In the genomic region with DNA sequence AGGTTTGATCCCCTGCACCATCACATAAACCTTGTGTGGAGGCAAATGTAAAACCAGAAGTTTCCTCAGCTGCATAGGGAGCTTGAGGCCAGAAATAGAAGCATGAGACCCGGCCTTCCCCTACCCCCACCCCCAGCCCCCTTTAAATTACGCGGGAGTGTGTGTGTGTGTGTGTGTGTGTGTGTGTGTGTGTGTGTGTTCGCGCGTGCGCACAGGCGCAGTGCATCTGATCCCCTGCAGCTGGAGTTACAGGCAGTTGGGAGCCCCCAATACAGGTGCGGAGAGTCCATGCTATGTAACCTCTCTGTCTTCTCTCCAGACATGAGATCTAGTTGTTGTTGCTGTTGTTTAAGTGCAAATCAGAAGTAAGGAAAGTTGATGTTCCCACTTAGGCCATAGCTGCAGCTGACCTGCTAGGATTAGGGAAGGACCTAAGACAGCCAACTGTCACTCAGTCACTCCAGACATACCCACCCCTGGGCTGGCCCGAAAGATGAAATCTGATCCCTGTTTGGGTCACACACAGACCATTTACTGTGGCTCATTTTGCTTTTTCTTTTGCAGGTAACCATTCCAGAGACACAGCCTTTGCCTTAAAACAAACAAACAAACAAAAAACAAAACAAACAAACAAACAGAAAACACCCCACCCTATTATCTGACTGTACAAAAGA, we compare ENCODE assay signal across 17 mouse cellular contexts. TPM values are rescaled to one million over a fixed set of nuclear protein-coding genes. Genes with fewer than 3 reads are reported as not detected.
DNase-seq lines count a peak whose midpoint lies in the region; ATAC-seq lines count a peak whose summit lies in the region.
"Had no signal": no experiment of that assay in that cellular context is flagged by ENCODE, and none has a peak within 500 bp of the region (broad histone marks: within the 10 kb centered on the region; RNA-seq: fewer than 3 reads in every experiment).

No protein-coding gene starts in this region.

- H3K4me1 ChIP-seq in heart, embryonic 14.5 days (ENCODE audit: control insufficient read depth in 2 of 2, insufficient read depth in 2 of 2, low read length in 2 of 2) = peaks cover 23 to 58% of the 10 kb centered on the region in 2 experiments
- H3K4me1 ChIP-seq in embryonic facial prominence, embryonic 10.5 days = peaks cover 63% of the 10 kb centered on the region
- H3K4me1 ChIP-seq in embryonic facial prominence, embryonic 13.5 days = peaks cover 62% of the 10 kb centered on the region

- no peak for DNase-seq in heart, postnatal 14 days
- peak; percentile 37 for DNase-seq in embryonic facial prominence, embryonic 10.5 days (ENCODE audit: low spot score)
- DNase-seq in thymus, postnatal 0 days (ENCODE audit: low spot score) = peak; percentile 68
- DNase-seq in layer of hippocampus, adult 11-12 months (ENCODE audit: low spot score) = no peak
- DNase-seq in urinary bladder, adult 18-20 months (ENCODE audit: low spot score in 2 of 2) = no peak
- DNase-seq: adrenal gland, adult 2 months; cerebellum, adult 18-20 months; kidney, postnatal 14 days; layer of hippocampus, adult 9-11 months; liver, embryonic 13.5 days; retina, postnatal 1 day had no signal

- H3K36me3 ChIP-seq in heart, embryonic 14.5 days (ENCODE audit: control insufficient read depth, insufficient read depth, low read length) = 0 out of 2 replicates have a peak, but pooled peaks cover 10% of the 10 kb centered on the region
- no peaks in the 10 kb centered on the region for H3K36me3 ChIP-seq in embryonic facial prominence, embryonic 10.5 days (replicated peaks)
- no peaks in the 10 kb centered on the region for H3K36me3 ChIP-seq in embryonic facial prominence, embryonic 13.5 days
- H3K36me3 ChIP-seq: neural tube, embryonic 15.5 days; stomach, embryonic 15.5 days had no signal

- H3K9me3 ChIP-seq in heart, embryonic 14.5 days (ENCODE audit: control insufficient read depth, low read length) = no peaks in the 10 kb centered on the region
- H3K9me3 ChIP-seq in embryonic facial prominence, embryonic 10.5 days = no peaks in the 10 kb centered on the region
- H3K9me3 ChIP-seq in embryonic facial prominence, embryonic 13.5 days = no peaks in the 10 kb centered on the region
- H3K9me3 ChIP-seq: G1E; liver, embryonic 13.5 days; neural tube, embryonic 15.5 days; stomach, embryonic 15.5 days had no signal

- H3K4me2 ChIP-seq in heart, embryonic 14.5 days (ENCODE audit: low read length) = peak overlapping the region; percentile 39
- peak overlapping the region; percentile 30; the same call in 1 of the 2 replicates for H3K4me2 ChIP-seq in embryonic facial prominence, embryonic 13.5 days
- H3K4me2 ChIP-seq: liver, embryonic 13.5 days; neural tube, embryonic 15.5 days; stomach, embryonic 15.5 days had no signal

- no peak overlapping the region for H3K4me3 ChIP-seq in heart, embryonic 14.5 days (ENCODE audit: control insufficient read depth in 1 of 2, insufficient read depth in 1 of 2, low read depth in 1 of 2, low read length in 2 of 2)
- no peak overlapping the region for H3K4me3 ChIP-seq in embryonic facial prominence, embryonic 10.5 days
- H3K4me3 ChIP-seq in embryonic facial prominence, embryonic 13.5 days = no peak overlapping the region
- H3K4me3 ChIP-seq: liver, embryonic 13.5 days; neural tube, embryonic 15.5 days; stomach, embryonic 15.5 days had no signal

- intact Hi-C loops in heart, postnatal 14 days (cut with DNase I) = loop anchor here (2.0 kb wide), 1 partner anchor 39 kb away; a partner anchor contains a TSS

- no peaks in the 10 kb centered on the region for H3K27me3 ChIP-seq in heart, embryonic 14.5 days (ENCODE audit: control insufficient read depth, insufficient read depth, low read length)
- H3K27me3 ChIP-seq in embryonic facial prominence, embryonic 10.5 days (replicated peaks; ENCODE audit: low read depth, poor library complexity, severe bottlenecking) = no peaks in the 10 kb centered on the region
- no peaks in the 10 kb centered on the region for H3K27me3 ChIP-seq in embryonic facial prominence, embryonic 13.5 days
- H3K27me3 ChIP-seq: liver, embryonic 13.5 days; neural tube, embryonic 15.5 days; stomach, embryonic 15.5 days had no signal

- ATAC-seq in heart, embryonic 14.5 days (ENCODE audit: insufficient number of reproducible peaks, insufficient read depth, low FRiP score, low read depth) = no peak
- ATAC-seq in embryonic facial prominence, embryonic 13.5 days (ENCODE audit: insufficient number of reproducible peaks, insufficient read depth, low FRiP score, low TSS enrichment, low read depth) = no peak
- ATAC-seq: inflammation-experienced regulatory T-cells, adult 6 months had no signal

- H3K27ac ChIP-seq in heart, embryonic 14.5 days (replicated peaks in 1 of 2; ENCODE audit: control insufficient read depth in 1 of 2, insufficient read depth in 1 of 2, low read depth in 2 of 2, low read length in 2 of 2) = peak overlapping the region in 1 of 2 experiments; percentile 37; a peak in 2 of 4 replicates
- no peak overlapping the region for H3K27ac ChIP-seq in embryonic facial prominence, embryonic 10.5 days (replicated peaks)
- 0 out of 2 replicates have a peak overlapping the region, but pooled peaks have one; percentile 16 for H3K27ac ChIP-seq in embryonic facial prominence, embryonic 13.5 days
- H3K27ac ChIP-seq: liver, embryonic 13.5 days; neural tube, embryonic 15.5 days; stomach, embryonic 15.5 days had no signal

- 36% methylated on average over 10 of the region's 10 CpGs for WGBS in heart, embryonic 14.5 days
- WGBS in embryonic facial prominence, embryonic 10.5 days = 59% methylated on average over 10 of the region's 10 CpGs
- 37% methylated on average over 10 of the region's 10 CpGs for WGBS in embryonic facial prominence, embryonic 13.5 days

- H3K9ac ChIP-seq in heart, embryonic 14.5 days (ENCODE audit: low read length) = no peak overlapping the region; the same call in 1 of the 2 replicates
- no peak overlapping the region for H3K9ac ChIP-seq in embryonic facial prominence, embryonic 13.5 days
- H3K9ac ChIP-seq: liver, embryonic 13.5 days; neural tube, embryonic 15.5 days; stomach, embryonic 15.5 days had no signal

RNA-seq across cellular contexts. Expression of a gene that starts 16.5 kb away (rescaled TPM):
- 116 and 127 TPM in 2 replicates for polyA plus RNA-seq in heart, embryonic 14.5 days (2014; fragmentation: Nextera tagmentation; extraction: Ambion mirVana)
- total RNA-seq in heart, postnatal 14 days (2021) = 10 to 100 TPM; 36.7 to 39.6 TPM
- 103 and 113 TPM in 2 replicates for polyA plus RNA-seq in embryonic facial prominence, embryonic 10.5 days (2016; fragmentation: Nextera tagmentation; extraction: Ambion mirVana)
- 115 and 117 TPM in 2 replicates for polyA plus RNA-seq in embryonic facial prominence, embryonic 13.5 days (2015; fragmentation: Nextera tagmentation; extraction: Ambion mirVana)
- 82.7 and 87.1 TPM in 2 replicates for polyA plus RNA-seq in thymus, postnatal 0 days (2015; fragmentation: Nextera tagmentation; extraction: Ambion mirVana)

RNA-seq across cellular contexts. Expression of a gene that starts 37.9 kb away (rescaled TPM):
- polyA plus RNA-seq in heart, embryonic 14.5 days (2014; fragmentation: Nextera tagmentation; extraction: Ambion mirVana) = 25.6 and 25.7 TPM in 2 replicates
- total RNA-seq in heart, postnatal 14 days (2021) = 10 to 100 TPM; 12.1 to 12.3 TPM
- 20.7 and 21.0 TPM in 2 replicates for polyA plus RNA-seq in embryonic facial prominence, embryonic 10.5 days (2016; fragmentation: Nextera tagmentation; extraction: Ambion mirVana)
- polyA plus RNA-seq in embryonic facial prominence, embryonic 13.5 days (2015; fragmentation: Nextera tagmentation; extraction: Ambion mirVana) = 23.8 and 27.1 TPM in 2 replicates
- polyA plus RNA-seq in thymus, postnatal 0 days (2015; fragmentation: Nextera tagmentation; extraction: Ambion mirVana) = 26.8 and 29.2 TPM in 2 replicates

Comparison
In these comparisons a context has a peak if more than half of its experiments do, and no peak if none do; other contexts are left out.
1. DNase-seq: peak in embryonic facial prominence, embryonic 10.5 days (single experiment) and thymus, postnatal 0 days (single experiment); none in heart, postnatal 14 days (0 of 2), layer of hippocampus, adult 11-12 months (single experiment) and urinary bladder, adult 18-20 months (0 of 2).